Mouse (Mus musculus) midbrain, embryonic 11.5 days (tissue): Measurements from ENCODE around the gene Sdk2. TPM values are rescaled to one million over a fixed set of nuclear protein-coding genes. Genes with fewer than 3 reads are reported as not detected.
A peak's percentile ranks its signal among the peaks of the same experiment; 100 is the strongest.

ENCODE experiments used
- ATAC-seq: fragments of 200-750 bp; cut with Nextera tagmentation; 2 replicates; pipeline ENCODE4 v1.8.0; 2017; ENCODE audit warnings: moderate TSS enrichment, moderate library complexity; ENCODE audit not compliant: low FRiP score
- DNase-seq: peaks from one replicate; pipeline ENCODE4 v3.0.0; 2015; ENCODE audit warnings: low spot score; ENCODE audit errors: missing footprints
- H3K27ac ChIP-seq: fragments of 300-500 bp; sonication (generic); 2 replicates; pipeline ENCODE4 v1.5.1; 2014; ENCODE audit warnings: low read depth, low read length
- H3K27me3 ChIP-seq: fragments of 300-500 bp; sonication (generic); 2 replicates; pipeline ENCODE4 v1.6.1; 2014; ENCODE audit warnings: mild to moderate bottlenecking, low read length, moderate library complexity, mixed read lengths; ENCODE audit not compliant: control insufficient read depth, insufficient read depth
- H3K36me3 ChIP-seq: fragments of 300-500 bp; sonication (generic); 2 replicates; pipeline ENCODE4 v1.6.1; 2014; ENCODE audit warnings: mild to moderate bottlenecking, low read length, moderate library complexity, mixed read lengths; ENCODE audit not compliant: control insufficient read depth, insufficient read depth
- H3K4me1 ChIP-seq: fragments of 300-500 bp; sonication (generic); 2 replicates; pipeline ENCODE4 v1.6.1; 2014; ENCODE audit warnings: low read length; ENCODE audit not compliant: control insufficient read depth, insufficient read depth
- H3K4me2 ChIP-seq: fragments of 300-500 bp; sonication (generic); 2 replicates; pipeline ENCODE4 v1.6.1; 2014; ENCODE audit warnings: mild to moderate bottlenecking, moderate library complexity
- H3K4me3 ChIP-seq: fragments of 300-500 bp; sonication (generic); 2 replicates; pipeline ENCODE4 v1.5.1; 2014; ENCODE audit warnings: low read depth, low read length
- H3K9ac ChIP-seq: fragments of 300-500 bp; sonication (generic); 2 replicates; pipeline ENCODE4 v1.6.1; 2014; ENCODE audit warnings: low read length
- H3K9me3 ChIP-seq: fragments of 300-500 bp; sonication (generic); 2 replicates; pipeline ENCODE4 v1.6.1; 2016; ENCODE audit warnings: low read length; ENCODE audit not compliant: control insufficient read depth
- WGBS: fragments of 180-500 bp; shearing (Covaris S2); extraction: QIAGEN DNeasy Blood & Tissue Kit; methylation state at CpG from one replicate; pipeline ENCODE4 v1.1.7; 2014; 5-methylcytosine and 5-hydroxymethylcytosine counted together
- polyA plus RNA-seq: library from polyadenylated mRNA; unstranded; fragments of >200 nt; fragmentation: Nextera tagmentation; extraction: Ambion mirVana; gene quantifications from 2 replicates; pipeline ENCODE4 v1.2.1, GENCODE M21; 2014

Gene Sdk2
- polyA plus RNA-seq, 1 experiment from 2014 or later: 2.6 TPM

- ATAC-seq (no peak), DNase-seq (no peak)
- no peak overlapping the region for H3K9ac ChIP-seq
Observed at GRCm38 (mm10) chr11:114054581-114055315, 12.1 kb downstream of the Sdk2 start.

GRCm38 (mm10) chr11:114051361-114051760 is 15.5 kb downstream of the Sdk2 start:
- Histone ChIP-seq H3K36me3 (no peaks in the 10 kb centered on the region), H3K4me3 (no peak overlapping the region), H3K9me3 (peaks cover 5% of the 10 kb centered on the region), H3K27ac (no peak overlapping the region), H3K27me3 (no peaks in the 10 kb centered on the region), H3K9ac (no peak overlapping the region), H3K4me2 (no peak overlapping the region), H3K4me1 (peaks cover 13% of the 10 kb centered on the region)
- no peak for ATAC-seq
- WGBS: 76% methylated on average over 4 of the region's 4 CpGs
- DNase-seq: no peak

More at GRCm38 (mm10) chr11:114054581-114055315, 12.1 kb downstream of the Sdk2 start:
- 83% methylated on average over 17 of the region's 17 CpGs for WGBS
- H3K27me3 ChIP-seq: no peaks in the 10 kb centered on the region
- H3K4me3 ChIP-seq: no peak overlapping the region
- no peaks in the 10 kb centered on the region; the same call in none of the 2 replicates for H3K4me1 ChIP-seq
- no peak overlapping the region for H3K27ac ChIP-seq
- H3K4me2 ChIP-seq: no peak overlapping the region
- no peaks in the 10 kb centered on the region for H3K9me3 ChIP-seq
- no peaks in the 10 kb centered on the region for H3K36me3 ChIP-seq

- Histone ChIP-seq H3K4me3 (no peak overlapping the region), H3K27me3 (no peaks in the 10 kb centered on the region), H3K4me1 (peaks cover 13% of the 10 kb centered on the region), H3K27ac (no peak overlapping the region), H3K9ac (no peak overlapping the region), H3K4me2 (no peak overlapping the region), H3K9me3 (peaks cover 5% of the 10 kb centered on the region), H3K36me3 (no peaks in the 10 kb centered on the region)
- ATAC-seq (no peak), DNase-seq (no peak)
- WGBS: 85% methylated on average over 3 of the region's 3 CpGs
Observed at GRCm38 (mm10) chr11:114050511-114050910, 16.3 kb downstream of the Sdk2 start.

GRCm38 (mm10) chr11:114047887-114048331 is 18.9 kb downstream of the Sdk2 start:
- Histone ChIP-seq H3K27me3 (no peaks in the 10 kb centered on the region), H3K4me2 (peak overlapping the region; percentile 6; the same call in 1 of the 2 replicates), H3K4me1 (peaks cover 18% of the 10 kb centered on the region), H3K4me3 (no peak overlapping the region), H3K36me3 (no peaks in the 10 kb centered on the region), H3K9ac (peak overlapping the region; percentile 21; the same call in 1 of the 2 replicates), H3K27ac (0 out of 2 replicates have a peak overlapping the region, but pooled peaks have one; percentile 40), H3K9me3 (peaks cover 5% of the 10 kb centered on the region)
- WGBS: 5% methylated on average over 10 of the region's 10 CpGs
- peak; percentile 73 for ATAC-seq
- peak; percentile 93 for DNase-seq

- 92% methylated on average over 5 of the region's 5 CpGs for WGBS
- Histone ChIP-seq H3K36me3 (no peaks in the 10 kb centered on the region), H3K9ac (no peak overlapping the region), H3K4me3 (no peak overlapping the region), H3K27me3 (no peaks in the 10 kb centered on the region), H3K4me2 (no peak overlapping the region), H3K9me3 (peaks cover 5% of the 10 kb centered on the region), H3K27ac (no peak overlapping the region), H3K4me1 (peaks cover 19% of the 10 kb centered on the region)
- DNase-seq: no peak
- ATAC-seq: no peak
Observed at GRCm38 (mm10) chr11:114046927-114047326, 19.9 kb downstream of the Sdk2 start.

- H3K36me3 ChIP-seq: no peaks in the 10 kb centered on the region
- no peak for ATAC-seq
- no peak overlapping the region for H3K9ac ChIP-seq
- no peak overlapping the region for H3K4me2 ChIP-seq
- H3K27ac ChIP-seq: no peak overlapping the region
- 80% methylated on average over 4 of the region's 4 CpGs for WGBS
- H3K4me1 ChIP-seq: peaks cover 41% of the 10 kb centered on the region
- peaks cover 5% of the 10 kb centered on the region for H3K9me3 ChIP-seq
- no peaks in the 10 kb centered on the region for H3K27me3 ChIP-seq
- no peak overlapping the region for H3K4me3 ChIP-seq
- no peak for DNase-seq
Observed at GRCm38 (mm10) chr11:114044373-114044772, 22.5 kb downstream of the Sdk2 start.

GRCm38 (mm10) chr11:114043530-114043929 is 23.3 kb downstream of the Sdk2 start:
- DNase-seq (no peak), ATAC-seq (no peak)
- H3K27ac ChIP-seq: no peak overlapping the region
- H3K9ac ChIP-seq: no peak overlapping the region
- H3K9me3 ChIP-seq: peaks cover 5% of the 10 kb centered on the region
- no peaks in the 10 kb centered on the region for H3K27me3 ChIP-seq
- no peak overlapping the region for H3K4me3 ChIP-seq
- no peak overlapping the region for H3K4me2 ChIP-seq
- 77% methylated on average over 7 of the region's 7 CpGs for WGBS
- no peaks in the 10 kb centered on the region for H3K36me3 ChIP-seq
- H3K4me1 ChIP-seq: peaks cover 39% of the 10 kb centered on the region

GRCm38 (mm10) chr11:114040391-114041035 is 26.3 kb downstream of the Sdk2 start:
- WGBS: 5% methylated on average over 10 of the region's 10 CpGs
- Histone ChIP-seq H3K4me3 (no peak overlapping the region), H3K27me3 (no peaks in the 10 kb centered on the region; the same call in 1 of the 2 replicates), H3K9me3 (no peaks in the 10 kb centered on the region), H3K27ac (peak overlapping the region; percentile 68), H3K4me1 (peaks cover 33% of the 10 kb centered on the region), H3K9ac (no peak overlapping the region), H3K4me2 (peak overlapping the region; percentile 13), H3K36me3 (no peaks in the 10 kb centered on the region)
- peak; percentile 96 for DNase-seq
- ATAC-seq: peak; percentile 92

- no peaks in the 10 kb centered on the region for H3K36me3 ChIP-seq
- no peaks in the 10 kb centered on the region; the same call in 1 of the 2 replicates for H3K27me3 ChIP-seq
- peaks cover 28% of the 10 kb centered on the region for H3K4me1 ChIP-seq
- whole genome bisulfite sequencing: 90% methylated on average over 8 of the region's 8 CpGs
- no peak for DNase-seq
- H3K4me2 ChIP-seq: no peak overlapping the region
- no peak for ATAC-seq
- H3K27ac ChIP-seq: no peak overlapping the region
- no peak overlapping the region for H3K4me3 ChIP-seq
- no peaks in the 10 kb centered on the region for H3K9me3 ChIP-seq
- no peak overlapping the region for H3K9ac ChIP-seq
Observed at GRCm38 (mm10) chr11:114038036-114038435, 28.8 kb downstream of the Sdk2 start.
